Mouse (Mus musculus) adrenal gland, adult 18-20 months (tissue): ENCODE results near the gene Fntb. TPM values are rescaled to one million over a fixed set of nuclear protein-coding genes. Genes with fewer than 3 reads are reported as not detected.

ENCODE experiments used
- DNase-seq, 2 experiments: peaks; one replicate each; pipeline ENCODE4 v3.0.0; 2021 to 2022; ENCODE audit warnings: low spot score in 2 of 2
- long read RNA-seq, 2 experiments: library from polyadenylated mRNA; stranded (forward); transcript quantifications; one replicate each; pipeline ENCODE4 v2.0.0; 2021
- total RNA-seq, 2 experiments: library from RNA; stranded (reverse); gene quantifications; 1 replicate in 1 of 2; 2 replicates in 1 of 2; pipeline ENCODE4 v1.2.3; 2021

The Fntb gene
- 10 to 100 TPM; 12.8 to 14.9 TPM for total RNA-seq
- long read RNA-seq, experiment 1, transcript Fntb-201 (12 exons, 2,613 nt), result major isoform, 7 of 9 reads
- long read RNA-seq, experiment 1, partial matches to known transcripts, result 1 of 9 reads
- long read RNA-seq, experiment 1, other reads (novel, unspliced or antisense), result 1 of 9 reads
- long read RNA-seq, experiment 2, partial matches to known transcripts, result 0 of 7 reads
- long read RNA-seq, experiment 2, other reads (novel, unspliced or antisense), result 6 of 7 reads

DNA sequence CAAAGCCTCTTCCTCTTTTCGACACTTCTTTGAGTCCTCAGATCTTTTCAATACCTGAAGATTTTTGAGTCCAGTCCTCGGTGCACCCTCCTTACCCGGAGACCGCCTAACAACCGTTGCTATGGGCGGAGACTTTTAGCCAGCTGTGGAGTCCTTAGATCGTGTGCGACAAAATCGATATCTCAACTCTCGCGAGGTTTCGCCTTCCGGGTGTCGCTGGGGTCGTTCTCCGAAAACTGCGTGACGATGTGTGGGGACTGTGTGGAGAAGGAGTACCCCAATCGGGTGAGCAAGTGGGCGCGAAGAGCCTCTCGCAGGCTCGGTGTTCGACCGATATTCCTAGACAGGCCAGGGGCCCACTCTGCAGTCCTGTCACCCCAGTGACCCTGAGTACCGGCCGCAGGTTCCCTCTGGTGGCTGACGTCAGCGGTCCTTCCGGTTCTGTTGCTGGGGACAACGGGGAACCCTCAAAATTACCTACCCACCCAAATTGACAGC is at the start of gene Fntb, which contains the start of gene Churc1:
Gene Fntb (plus strand): TSS at position 236 of the 498 bp plus-strand sequence.
Gene Churc1 (plus strand): TSS at position 185 of the 498 bp plus-strand sequence.
- peak; percentile 79 to 86 for DNase-seq

DNA sequence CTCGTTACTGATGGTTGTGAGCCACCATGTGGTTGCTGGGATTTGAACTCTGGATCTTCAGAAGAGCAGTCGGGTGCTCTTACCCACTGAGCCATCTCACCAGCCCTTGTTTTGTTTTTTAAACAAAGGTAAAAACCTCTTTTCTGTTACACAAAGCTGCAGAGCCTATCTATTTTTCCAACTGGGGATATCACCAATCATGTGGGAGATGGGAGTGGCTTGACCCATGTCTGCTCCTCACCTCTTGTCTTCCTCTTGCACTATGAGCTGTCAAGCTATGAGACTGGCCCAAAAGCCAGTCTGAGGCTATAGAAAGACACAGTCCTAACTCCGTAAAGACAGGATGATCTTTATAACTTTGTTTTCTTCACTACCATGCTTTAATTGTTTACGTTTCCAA is 47.0 kb upstream of the Fntb start:
- DNase-seq, result no peak

DNA sequence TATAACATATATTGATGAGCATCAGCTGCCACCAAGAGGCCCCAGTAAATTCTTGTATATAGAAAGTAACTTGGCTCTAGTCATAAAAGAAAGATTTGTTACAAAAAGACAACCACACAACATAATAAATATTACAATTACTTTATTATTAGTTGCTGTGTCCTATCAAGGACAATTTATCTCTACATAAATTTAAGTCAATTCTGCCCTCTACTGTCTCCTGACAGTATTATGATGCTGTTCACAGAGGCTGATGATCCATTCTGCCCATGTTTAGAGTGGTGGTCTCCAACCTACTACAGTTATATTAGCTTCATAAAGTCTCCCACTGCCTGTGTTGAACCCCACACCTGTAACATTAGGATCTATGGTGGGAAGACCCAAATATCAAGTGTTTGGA is 44.8 kb upstream of the Fntb start:
- DNase-seq, result no peak

DNA sequence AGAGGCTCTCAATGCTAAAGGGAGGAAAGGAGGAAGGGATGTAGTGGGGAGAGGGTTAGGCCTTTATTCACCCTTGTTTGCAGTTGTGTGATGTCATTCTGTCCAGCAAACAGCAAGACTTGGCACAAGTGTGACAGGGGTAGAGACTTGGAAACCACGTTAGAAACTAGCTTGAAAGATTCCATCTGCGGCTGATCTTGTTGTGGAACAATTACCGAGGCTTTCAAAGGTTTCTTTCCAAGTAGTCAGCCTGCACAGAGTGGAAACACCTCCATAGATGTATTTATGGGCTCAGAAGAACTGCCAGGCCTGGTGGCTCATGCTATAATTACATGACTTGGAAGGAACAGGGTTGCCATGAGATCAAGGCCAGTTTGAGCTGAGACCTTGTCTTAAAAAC is 43.4 kb upstream of the Fntb start:
- no peak for DNase-seq

DNA sequence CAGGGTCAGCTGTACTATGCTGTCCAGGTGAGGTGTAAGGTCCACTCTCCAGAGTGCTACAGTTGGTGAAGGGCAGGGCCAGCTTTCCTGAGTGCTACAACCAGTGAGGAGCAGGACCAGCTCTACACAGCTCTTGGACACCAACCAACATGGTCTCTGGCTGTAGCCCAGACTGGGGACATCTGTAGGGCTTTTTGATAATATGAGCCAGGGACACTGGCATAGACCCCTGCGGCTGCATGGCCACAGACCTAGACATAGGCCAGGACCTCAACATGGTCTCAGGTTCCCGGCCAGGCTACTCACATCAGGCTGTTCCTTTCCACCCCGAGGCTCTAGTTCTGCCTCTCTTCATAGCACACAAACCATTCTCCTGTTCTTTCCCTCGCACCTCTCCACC is 37.4 kb upstream of the Fntb start:
- no peak for DNase-seq

DNA sequence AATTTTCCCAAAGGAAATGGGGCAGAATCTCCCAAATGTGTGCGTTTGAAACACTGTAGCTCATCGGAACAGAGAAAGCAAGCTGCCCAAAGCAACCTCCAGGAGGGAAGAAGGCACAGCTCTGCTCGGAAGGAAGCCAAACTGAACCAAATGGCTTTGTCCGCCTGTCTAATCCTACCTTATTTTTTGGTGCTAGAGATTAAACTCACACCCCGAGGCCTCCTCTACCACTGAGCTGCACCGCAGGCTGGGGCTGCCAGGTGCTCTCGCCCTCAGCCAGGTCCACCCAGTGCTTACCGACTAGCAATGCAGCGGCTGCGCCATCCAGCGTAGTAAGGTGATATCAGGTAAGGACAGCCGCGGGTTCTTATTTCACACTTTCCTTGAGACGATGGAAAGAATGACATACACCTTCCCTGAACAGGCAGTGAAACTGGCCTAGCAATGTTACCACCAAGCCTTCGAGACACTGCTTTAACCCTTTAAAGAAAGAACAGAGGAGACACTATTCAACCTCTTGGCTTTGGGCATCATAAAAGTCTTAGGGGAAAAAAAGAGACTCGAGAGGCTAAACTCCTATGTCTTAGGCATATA is 14.4 kb upstream of the Fntb start:
- no peak for DNase-seq

DNA sequence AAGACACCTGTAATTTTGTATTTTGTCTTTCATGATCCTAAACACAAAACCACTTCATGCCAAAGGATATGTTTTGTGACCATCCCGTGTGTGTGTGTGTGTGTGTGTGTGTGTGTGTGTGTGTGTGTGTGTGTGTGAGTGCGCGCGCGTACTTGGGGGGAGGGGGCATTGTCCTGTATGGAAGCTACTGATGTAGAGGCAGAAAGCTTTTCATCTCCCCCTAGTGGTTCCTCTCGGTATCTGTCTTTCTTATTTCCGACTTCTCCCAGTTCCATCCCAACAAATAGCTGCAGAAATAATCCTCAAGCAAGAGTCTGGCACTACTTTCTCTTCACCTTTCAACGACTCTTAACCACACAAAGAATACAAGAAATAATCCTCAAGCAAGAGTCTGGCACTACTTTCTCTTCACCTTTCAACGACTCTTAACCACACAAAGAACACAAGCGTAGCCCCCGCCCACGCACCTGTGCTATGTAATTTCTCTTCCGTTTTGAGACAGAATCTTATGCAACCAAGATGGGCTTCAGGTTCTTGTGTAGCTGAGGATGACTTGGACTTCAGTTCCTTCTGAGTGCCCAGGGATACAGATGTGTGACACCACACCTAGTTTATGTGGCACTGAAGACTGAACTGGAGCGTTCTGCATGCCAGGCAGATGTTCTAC is 12.6 kb upstream of the Fntb start:
- DNase-seq, result no peak

DNA sequence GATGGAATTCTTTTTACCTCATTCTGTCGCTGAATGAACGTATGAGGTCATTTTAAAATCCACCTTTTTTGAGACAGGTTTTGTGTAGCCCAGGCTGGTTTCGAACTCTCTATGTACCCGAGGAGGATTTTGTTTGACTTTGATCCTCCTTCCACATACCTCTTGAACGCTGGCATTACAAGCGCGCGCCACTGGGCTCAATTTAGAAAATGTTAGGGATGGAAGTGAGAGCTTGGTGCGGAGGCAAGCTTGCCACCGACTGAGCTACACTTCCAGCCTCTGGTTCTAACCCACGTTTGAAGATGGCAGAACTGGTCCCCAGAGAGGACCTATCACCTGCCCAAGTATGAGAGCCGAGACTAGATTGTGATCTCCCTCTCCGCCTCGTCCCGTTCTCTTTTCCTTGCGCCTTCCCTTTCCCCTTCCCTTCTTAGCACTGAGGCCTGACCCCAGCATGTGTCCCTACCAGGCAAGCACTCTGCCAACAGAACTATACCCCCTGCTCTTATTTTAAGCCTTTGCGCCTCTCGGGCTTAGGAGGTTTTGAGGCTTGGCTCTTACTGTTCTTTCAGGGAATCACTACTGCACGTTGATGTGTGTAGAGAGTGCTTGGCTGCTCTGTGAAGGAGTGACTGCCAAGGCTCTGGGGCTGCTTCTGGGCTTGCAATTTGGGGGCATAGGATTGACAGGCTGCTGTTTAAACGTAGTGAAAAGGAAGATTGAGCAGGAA is 677 bp downstream of the Fntb start:
- DNase-seq, result peak in 1 of 2 experiments; percentile 35

DNA sequence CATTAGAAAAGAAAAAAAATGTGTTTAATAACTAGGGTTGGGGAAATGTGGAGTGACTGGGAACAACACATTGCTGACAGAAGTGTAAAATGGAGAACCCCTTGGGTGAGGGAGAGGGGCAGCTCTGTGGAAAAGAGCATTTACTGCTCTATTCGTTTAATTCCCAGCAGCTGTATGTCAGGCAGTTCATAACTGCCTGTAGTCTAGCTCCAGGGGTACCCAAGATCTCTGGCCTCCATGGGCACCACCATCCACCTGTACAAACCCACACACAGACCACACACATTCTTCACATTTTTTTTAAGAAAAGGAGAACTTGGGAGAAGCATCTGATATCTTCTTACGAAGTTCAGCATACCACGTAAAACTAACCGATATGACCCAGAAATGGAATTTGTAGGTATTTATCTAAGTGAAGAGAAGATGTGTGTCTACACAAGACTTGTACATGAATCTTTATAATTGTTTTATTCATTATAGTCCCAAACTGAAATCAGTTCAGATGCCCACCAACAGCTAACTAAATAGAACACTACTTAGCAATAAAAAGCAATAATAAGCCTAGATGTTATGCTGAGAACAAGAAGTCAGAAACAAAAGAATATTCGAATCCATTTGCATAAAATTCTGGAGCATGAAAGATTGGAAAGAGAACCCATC is 5.6 kb downstream of the Fntb start:
- DNase-seq, result no peak

DNA sequence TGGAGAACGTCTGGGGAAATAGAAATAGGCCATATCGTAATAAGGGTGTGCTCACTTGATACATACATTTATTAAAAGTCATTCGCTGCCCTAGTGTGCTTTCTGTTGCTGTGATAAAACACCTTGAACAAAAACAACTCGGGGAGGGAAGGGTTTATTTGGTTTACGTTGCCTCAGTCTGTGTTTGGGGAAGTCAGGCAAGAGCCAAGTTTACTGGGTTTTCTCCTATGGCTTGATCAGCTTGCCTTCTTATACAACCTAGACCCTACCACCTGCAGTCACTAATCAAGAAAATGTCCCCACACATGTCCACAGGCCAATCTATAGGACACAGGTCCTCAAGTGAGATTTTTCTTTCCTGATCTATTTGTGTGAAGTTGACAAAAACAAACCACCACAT is 6.2 kb downstream of the Fntb start:
- no peak for DNase-seq

DNA sequence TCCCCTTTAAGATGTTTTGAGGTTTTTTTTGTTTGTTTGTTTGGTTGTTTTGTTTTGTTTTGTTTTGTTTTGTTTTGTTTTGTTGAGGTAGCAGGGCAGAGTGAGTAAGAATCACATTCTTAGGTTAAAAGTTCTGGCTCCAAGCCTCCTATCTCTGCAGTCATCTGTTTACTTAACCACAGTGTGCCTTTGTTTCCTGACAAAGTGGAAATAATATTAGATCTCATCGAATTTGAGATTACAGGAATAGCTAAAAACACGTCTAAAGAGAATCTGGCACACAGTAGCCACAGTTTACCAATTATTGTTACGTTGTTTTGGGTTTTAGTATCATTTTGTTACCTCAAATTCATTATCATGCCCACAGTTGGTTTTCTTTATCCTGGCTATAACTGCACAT is 9.3 kb downstream of the Fntb start:
- no peak for DNase-seq

DNA sequence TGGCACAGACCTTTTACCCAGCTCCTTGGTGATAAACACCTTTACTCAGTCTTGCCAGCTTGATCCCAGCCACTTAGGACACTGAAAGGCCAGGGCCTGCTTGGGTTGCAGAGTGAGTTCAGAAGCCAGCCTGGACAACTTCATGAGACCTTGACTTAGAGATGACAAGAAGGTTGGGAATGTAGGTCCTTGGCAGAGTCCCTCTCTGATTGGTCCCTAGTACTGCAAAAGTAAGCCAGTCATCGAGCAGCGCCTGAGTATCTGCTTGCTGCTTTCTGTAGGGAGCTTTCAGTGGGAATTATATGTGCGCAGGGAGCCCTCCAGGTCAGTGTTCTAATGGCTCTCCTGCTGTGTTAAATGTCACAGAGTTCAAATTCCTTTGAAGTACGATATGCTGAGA is 9.7 kb downstream of the Fntb start:
- peak in 1 of 2 experiments; percentile 15 for DNase-seq

DNA sequence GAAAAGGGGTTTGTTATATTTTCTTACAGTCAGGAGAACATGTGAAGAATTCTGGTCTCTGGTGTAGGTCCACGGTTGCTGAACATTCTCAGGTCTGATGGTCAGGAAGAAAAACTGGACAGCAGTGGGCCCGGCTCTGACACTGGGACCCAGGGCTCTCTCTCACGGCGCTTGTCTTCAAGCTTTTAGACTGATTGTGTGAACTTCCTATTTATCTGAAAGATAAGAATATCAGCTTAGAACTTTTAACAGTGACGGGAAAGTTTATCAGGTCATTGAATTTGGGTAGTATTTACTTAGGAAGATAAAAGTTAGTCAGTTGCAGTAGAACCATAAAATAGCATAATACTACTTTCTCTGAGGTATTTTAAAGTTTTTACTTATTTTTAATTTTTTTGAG is 11.5 kb downstream of the Fntb start:
- DNase-seq, result no peak

DNA sequence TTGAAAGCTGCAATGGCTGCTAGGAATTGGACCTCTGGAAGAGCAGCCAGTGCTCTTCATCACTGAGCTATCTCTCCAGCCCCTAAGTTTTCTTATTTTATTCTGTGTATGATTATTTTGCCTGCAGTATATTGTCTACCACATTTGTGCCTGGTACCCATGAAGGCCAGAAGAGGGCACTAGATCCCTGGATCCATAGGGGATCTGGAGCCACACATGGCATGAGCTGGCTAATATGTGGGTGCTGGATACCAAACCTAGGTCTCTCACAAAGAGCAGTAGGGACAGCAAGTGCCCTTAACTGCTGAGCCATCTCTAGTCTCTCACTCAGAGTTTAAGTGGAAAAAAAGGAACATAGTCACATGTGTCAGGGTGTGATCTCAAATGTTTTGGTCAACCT is 12.5 kb downstream of the Fntb start:
- DNase-seq, result no peak

DNA sequence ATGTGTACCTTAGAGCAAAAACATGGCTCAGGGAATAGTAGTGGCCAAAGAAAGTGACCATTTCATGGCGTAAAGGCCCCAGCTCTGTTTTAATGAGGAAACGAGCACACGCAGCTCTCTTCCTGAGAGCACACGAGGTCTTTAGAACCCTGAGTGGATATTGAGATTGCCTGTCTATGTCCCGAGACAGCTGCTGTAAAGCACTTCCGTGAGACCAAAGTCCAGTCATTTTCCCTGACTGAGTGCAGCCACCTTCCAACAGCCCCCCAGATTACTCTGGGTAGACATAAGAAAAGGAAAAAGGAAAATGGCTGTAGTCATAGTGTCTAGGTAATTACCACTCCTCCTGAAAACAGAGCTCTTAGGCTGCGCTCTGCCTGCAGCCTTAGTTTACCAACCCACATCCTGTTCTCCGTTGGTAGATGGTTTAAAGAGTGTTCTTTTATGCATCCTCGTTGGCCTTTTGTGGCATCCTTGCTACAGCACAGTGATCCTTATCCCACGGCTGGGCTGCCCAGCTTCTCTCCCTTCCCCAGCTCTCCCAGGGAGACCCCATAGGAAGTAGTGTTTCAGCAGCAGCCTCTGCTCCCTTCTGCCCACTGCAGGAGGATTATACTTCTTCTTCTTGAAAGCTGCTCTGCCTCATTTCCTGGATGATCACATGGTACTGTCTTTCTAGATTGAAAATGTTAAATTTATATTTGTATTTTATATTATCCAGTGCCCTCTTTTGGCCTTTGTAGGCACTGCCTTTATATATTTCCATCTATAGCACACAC is 13.1 kb downstream of the Fntb start:
- no peak for DNase-seq

DNA sequence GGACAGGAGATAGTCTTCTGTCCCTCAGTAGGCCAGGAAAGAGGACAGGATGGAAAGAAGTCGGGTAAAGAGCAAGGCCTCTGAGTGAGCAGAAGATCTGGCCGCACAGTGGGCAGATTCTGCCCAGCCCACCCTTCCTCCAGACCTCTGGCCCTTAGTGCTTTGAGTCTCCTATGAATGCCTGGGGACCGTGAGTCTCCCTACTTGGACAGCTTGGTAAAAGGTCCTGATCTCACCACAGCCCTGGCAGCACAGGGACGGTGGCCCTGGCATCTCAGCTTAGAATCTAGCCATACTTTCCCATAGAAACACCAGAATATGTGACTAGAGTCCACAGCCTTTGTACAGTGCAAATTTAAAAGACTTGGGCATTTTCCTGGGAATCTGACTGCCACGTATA is 14.6 kb downstream of the Fntb start:
- no peak for DNase-seq

DNA sequence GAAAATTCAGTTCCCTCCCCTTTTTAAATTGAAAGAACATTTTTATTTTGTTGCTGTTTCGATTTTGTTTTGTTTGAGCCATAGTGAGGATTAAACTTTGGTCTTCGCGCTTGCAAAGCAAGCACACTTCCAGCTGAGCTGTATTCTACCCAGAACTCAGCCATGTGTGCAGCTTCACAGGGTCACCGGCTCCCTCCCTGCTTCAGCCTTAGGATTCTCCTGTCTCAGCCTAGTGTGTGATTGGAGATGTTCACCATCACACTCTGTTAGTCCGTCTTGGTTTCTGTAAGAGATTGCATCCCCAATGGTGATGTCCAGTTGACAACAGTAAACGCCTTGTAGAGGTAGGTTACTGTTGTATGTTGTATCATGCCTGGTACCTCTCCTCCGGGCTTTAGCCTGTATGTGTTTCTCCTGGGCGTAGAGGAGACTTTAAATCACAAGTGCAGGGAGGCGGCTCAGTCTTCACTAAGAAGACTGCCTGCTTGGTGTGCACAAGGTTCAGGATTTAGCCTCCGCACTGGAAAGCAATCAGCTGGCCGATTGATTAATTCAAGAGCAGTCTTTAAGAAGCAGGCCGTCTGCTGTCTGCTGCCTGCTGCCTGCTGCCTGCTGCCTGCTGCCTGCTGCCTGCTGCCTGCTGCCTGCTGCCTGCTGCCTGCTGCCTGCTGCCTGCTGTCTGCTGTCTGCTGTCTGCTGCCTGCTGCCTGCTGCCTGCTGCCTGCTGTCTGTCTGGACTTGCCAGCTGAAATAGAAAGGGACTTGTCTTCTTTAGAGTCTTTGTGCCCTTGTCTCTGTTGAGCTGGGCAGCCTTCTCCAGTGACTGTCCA is 15.5 kb downstream of the Fntb start:
- DNase-seq, result no peak

DNA sequence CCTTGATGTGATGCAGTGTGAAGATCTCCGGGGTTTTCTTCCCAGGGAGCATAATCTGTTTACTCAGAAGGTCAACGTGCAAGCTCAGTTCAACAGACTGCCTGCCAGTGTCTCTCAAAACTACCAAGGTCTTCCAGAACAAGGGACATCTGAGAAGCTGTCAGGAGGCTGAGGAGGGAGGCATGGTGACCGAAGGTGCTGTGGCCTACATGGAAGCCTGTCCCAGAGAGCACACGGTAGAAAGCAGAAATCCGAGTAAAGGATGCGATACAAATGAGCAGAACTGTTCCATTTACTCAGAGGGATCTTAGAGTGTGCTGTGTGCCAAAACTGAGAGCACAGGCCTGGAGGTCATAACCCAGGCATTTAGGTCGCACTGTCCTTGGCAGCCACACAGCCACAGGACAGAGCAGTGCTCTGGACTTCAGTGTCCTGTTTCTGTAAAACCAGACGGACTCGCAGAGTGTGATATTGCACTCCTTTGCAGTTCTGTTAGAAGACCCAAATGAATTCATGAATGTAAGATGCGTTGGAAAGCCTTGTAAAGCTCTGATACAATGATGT is 18.7 kb downstream of the Fntb start:
- DNase-seq, result peak in 1 of 2 experiments; percentile 16

DNA sequence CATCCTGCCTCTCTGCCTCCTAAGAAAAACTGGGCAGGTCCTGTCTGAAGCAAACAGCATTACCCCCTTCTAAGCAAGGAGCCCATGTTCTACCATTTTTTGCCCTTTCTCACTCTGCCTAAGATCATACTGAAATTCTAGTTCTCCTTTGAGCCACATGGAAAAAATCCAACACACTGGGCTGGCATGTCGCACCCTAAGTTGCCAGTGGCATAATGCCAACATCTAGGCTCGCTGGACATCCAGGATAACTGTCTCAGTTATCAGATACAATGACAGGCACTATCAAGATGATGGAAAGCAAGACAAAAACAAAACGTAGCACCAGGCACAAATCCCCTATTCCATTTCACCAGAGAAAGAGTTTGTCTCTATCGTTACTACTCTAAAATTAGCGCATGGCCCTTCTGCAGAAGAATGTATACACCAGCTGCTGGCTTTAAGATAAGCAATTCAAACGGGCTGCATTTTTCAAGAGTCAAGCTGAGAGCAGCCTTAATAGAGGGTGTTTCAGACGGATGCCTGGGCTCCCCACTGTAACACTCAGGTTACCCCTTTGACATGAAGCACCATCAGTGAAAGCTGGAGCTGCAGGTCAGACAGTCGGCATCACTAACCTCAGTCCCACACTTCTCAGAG is 25.2 kb downstream of the Fntb start:
- no peak for DNase-seq
